Comparison of ENCODE assay signal across 14 mouse cellular contexts in genomic region chr16:93328680-93329395, GRCm38 (mm10).
DNase-seq lines count a peak whose midpoint lies in the region; ATAC-seq and TF ChIP-seq lines count a peak whose summit lies in the region.
"Had no signal": no experiment of that assay in that cellular context is flagged by ENCODE, and none has a peak within 500 bp of the region (broad histone marks: within the 10 kb centered on the region; RNA-seq: fewer than 3 reads in every experiment).

No protein-coding gene starts in this region.

- H3K9ac ChIP-seq in intestine, postnatal 0 days (ENCODE audit: low read depth, low read length), result no peak overlapping the region
- H3K9ac ChIP-seq in hindbrain, embryonic 14.5 days, result no peak overlapping the region

- H3K27me3 ChIP-seq in C2C12 (ENCODE audit: control insufficient read depth, insufficient read depth, insufficient read length), result no peaks in the 10 kb centered on the region
- peaks cover 21% of the 10 kb centered on the region for H3K27me3 ChIP-seq in limb, embryonic 10.5 days (ENCODE audit: low read depth, poor library complexity, severe bottlenecking)
- no peaks in the 10 kb centered on the region for H3K27me3 ChIP-seq in intestine, postnatal 0 days (replicated peaks; ENCODE audit: control insufficient read depth, insufficient read depth, low read length)
- no peaks in the 10 kb centered on the region for H3K27me3 ChIP-seq in hindbrain, embryonic 14.5 days (ENCODE audit: control insufficient read depth, insufficient read depth, low read length)

- no peak for DNase-seq in frontal cortex, postnatal 14 days (ENCODE audit: low spot score in 2 of 2)
- peak; percentile 51 for DNase-seq in embryo, embryonic 10.5 days (ENCODE audit: low spot score)
- peak; percentile 38 for DNase-seq in limb, embryonic 10.5 days (ENCODE audit: low spot score)
- no peak for DNase-seq in adrenal gland, adult 2 months
- no peak for DNase-seq in hindbrain, embryonic 14.5 days (ENCODE audit: low spot score)
- DNase-seq: adrenal gland, postnatal 36 days; cerebellum, adult 11-12 months; kidney, postnatal 14 days; thymus, postnatal 4 days had no signal

- peak; percentile 52; the same call in 1 of the 2 replicates for ATAC-seq in frontal cortex, adult (ENCODE audit: low TSS enrichment)
- ATAC-seq in intestine, postnatal 0 days, result no peak
- no peak; the same call in 1 of the 2 replicates for ATAC-seq in hindbrain, embryonic 14.5 days (ENCODE audit: low FRiP score)

- no peaks in the 10 kb centered on the region for H3K9me3 ChIP-seq in limb, embryonic 10.5 days (replicated peaks)
- no peaks in the 10 kb centered on the region for H3K9me3 ChIP-seq in intestine, postnatal 0 days (ENCODE audit: control insufficient read depth)
- no peaks in the 10 kb centered on the region for H3K9me3 ChIP-seq in hindbrain, embryonic 14.5 days (ENCODE audit: control insufficient read depth, low read length)

- H3K36me3 ChIP-seq in C2C12 (ENCODE audit: control insufficient read depth, insufficient read depth), result no peaks in the 10 kb centered on the region
- no peaks in the 10 kb centered on the region for H3K36me3 ChIP-seq in limb, embryonic 10.5 days
- no peaks in the 10 kb centered on the region for H3K36me3 ChIP-seq in intestine, postnatal 0 days (ENCODE audit: control insufficient read depth, insufficient read depth)
- no peaks in the 10 kb centered on the region for H3K36me3 ChIP-seq in hindbrain, embryonic 14.5 days (replicated peaks; ENCODE audit: control insufficient read depth, insufficient read depth)

- H3K4me2 ChIP-seq in intestine, postnatal 0 days (replicated peaks; ENCODE audit: low read depth), result no peak overlapping the region
- no peak overlapping the region for H3K4me2 ChIP-seq in hindbrain, embryonic 14.5 days (replicated peaks)

- 27% methylated on average over 13 of the region's 13 CpGs for whole genome bisulfite sequencing in limb, embryonic 10.5 days
- 40% methylated on average over 13 of the region's 13 CpGs for WGBS in intestine, postnatal 0 days
- 32% methylated on average over 13 of the region's 13 CpGs for WGBS in hindbrain, embryonic 14.5 days

- TF ChIP-seq CTCF in C2C12 (IDR thresholded peaks at IDR 0.05; ENCODE audit: control insufficient read depth, insufficient read depth, insufficient read length), result no peak
- TF ChIP-seq CTCF in intestine, postnatal 0 days (IDR thresholded peaks at IDR 0.05; ENCODE audit: low read depth), result no peak

- H3ac ChIP-seq in C2C12 (ENCODE audit: control insufficient read depth, insufficient read length, low read depth), result no peak overlapping the region

- no peak overlapping the region for H3K27ac ChIP-seq in limb, embryonic 10.5 days
- no peak overlapping the region for H3K27ac ChIP-seq in intestine, postnatal 0 days (ENCODE audit: low read depth, low read length)
- no peak overlapping the region for H3K27ac ChIP-seq in hindbrain, embryonic 14.5 days
- H3K27ac ChIP-seq: macrophage had no signal

- H3K79me3 ChIP-seq in C2C12 (ENCODE audit: low read depth), result no peaks in the 10 kb centered on the region

- no peaks in the 10 kb centered on the region for H3K79me2 ChIP-seq in C2C12 (ENCODE audit: control insufficient read depth, insufficient read depth)

- H3K4me1 ChIP-seq in limb, embryonic 10.5 days, result peaks cover 23% of the 10 kb centered on the region
- H3K4me1 ChIP-seq in intestine, postnatal 0 days (replicated peaks; ENCODE audit: control insufficient read depth, insufficient read depth, low read length), result no peaks in the 10 kb centered on the region
- 0 out of 2 replicates have a peak, but pooled peaks cover 12% of the 10 kb centered on the region for H3K4me1 ChIP-seq in hindbrain, embryonic 14.5 days (replicated peaks; ENCODE audit: control insufficient read depth, insufficient read depth, low read length)

- no peak overlapping the region for H3K4me3 ChIP-seq in C2C12 (ENCODE audit: insufficient read depth, poor library complexity, severe bottlenecking)
- no peak overlapping the region for H3K4me3 ChIP-seq in limb, embryonic 10.5 days
- H3K4me3 ChIP-seq in intestine, postnatal 0 days (ENCODE audit: low read depth, low read length), result no peak overlapping the region
- H3K4me3 ChIP-seq in hindbrain, embryonic 14.5 days (replicated peaks; ENCODE audit: low read length), result no peak overlapping the region
- H3K4me3 ChIP-seq: erythroblast, embryonic 14.5 days had no signal

TF ChIP-seq in C2C12, 6 proteins besides CTCF, POLR2A, EP300 and RAD21:
- TF ChIP-seq MYOD1 (IDR thresholded peaks at IDR 0.05; ENCODE audit: control insufficient read depth, insufficient read length, low read depth), result peak; percentile 61
- no peak for TF ChIP-seq MAX (IDR thresholded peaks at IDR 0.05)

Comparison
In these comparisons a context has a peak if more than half of its experiments do, and no peak if none do; other contexts are left out.
1. DNase-seq: peak in embryo, embryonic 10.5 days (single experiment) and limb, embryonic 10.5 days (single experiment); none in frontal cortex, postnatal 14 days (0 of 2), adrenal gland, adult 2 months (single experiment) and hindbrain, embryonic 14.5 days (single experiment).